Mouse (Mus musculus) CH12.LX (cell line): ENCODE results near the gene Dnah17.

Experiments
- CTCF ChIP-seq, 2 experiments: IDR thresholded peaks in 1 of 2; conservative IDR thresholded peaks in 1 of 2; 2 replicates each; pipeline ENCODE4 v1.5.1; 2011 to 2012; ENCODE audit warnings: low read depth in 2 of 2, low read length in 2 of 2, improper control_type of control experiment in 1 of 2, inconsistent platforms in 1 of 2, mild to moderate bottlenecking in 1 of 2, moderate library complexity in 1 of 2
- EP300 ChIP-seq: IDR thresholded peaks from 2 replicates; pipeline ENCODE4 v1.6.1; 2011; ENCODE audit warnings: low read length, improper control_type of control experiment
- RAD21 ChIP-seq: IDR thresholded peaks from 2 replicates; pipeline ENCODE4 v1.6.1; 2011; ENCODE audit warnings: low read depth, mild to moderate bottlenecking, low read length, improper control_type of control experiment, moderate library complexity
- TBP ChIP-seq: conservative IDR thresholded peaks from 2 replicates; pipeline ENCODE4 v1.6.1; 2011; ENCODE audit warnings: low read depth, low read length, improper control_type of control experiment

DNA sequence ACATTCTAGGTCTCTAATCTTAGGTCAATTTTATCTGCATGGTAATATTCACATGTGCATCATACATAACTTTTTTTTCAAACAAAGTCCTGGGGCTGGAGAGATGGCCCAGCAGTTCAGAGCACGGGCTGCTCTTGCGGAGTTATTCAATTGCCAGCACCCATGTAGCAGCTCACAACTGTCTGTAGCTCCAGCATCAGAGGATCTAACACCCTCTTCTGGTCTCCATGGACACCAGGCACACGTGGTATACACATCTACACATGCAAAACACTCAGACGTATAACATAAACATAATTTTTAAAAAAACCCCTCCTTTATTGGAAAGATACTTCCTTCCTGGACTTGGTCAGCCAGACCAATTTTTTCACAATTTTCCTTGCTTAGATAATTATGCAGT, 28.3 kb upstream of the Dnah17 start:
- TF ChIP-seq CTCF (conservative IDR thresholded peaks at IDR 0.05 in 1 of 2, IDR thresholded peaks at IDR 0.05 in 1 of 2; ENCODE audit: low read depth in 2 of 2, low read length in 2 of 2), result no peak
- TF ChIP-seq RAD21, result no peak
- TF ChIP-seq EP300, result no peak
- TF ChIP-seq TBP, result no peak
